Mouse (Mus musculus) hindlimb bud, embryonic 11.5 days (tissue): ENCODE data around the gene Dhx8.

Experiments
- DNase-seq: peaks from one replicate; pipeline ENCODE4 v3.0.0-alpha.2; 2012; ENCODE audit warnings: low read depth, low spot score; ENCODE audit errors: extremely low spot score

Gene Dhx8

DNA sequence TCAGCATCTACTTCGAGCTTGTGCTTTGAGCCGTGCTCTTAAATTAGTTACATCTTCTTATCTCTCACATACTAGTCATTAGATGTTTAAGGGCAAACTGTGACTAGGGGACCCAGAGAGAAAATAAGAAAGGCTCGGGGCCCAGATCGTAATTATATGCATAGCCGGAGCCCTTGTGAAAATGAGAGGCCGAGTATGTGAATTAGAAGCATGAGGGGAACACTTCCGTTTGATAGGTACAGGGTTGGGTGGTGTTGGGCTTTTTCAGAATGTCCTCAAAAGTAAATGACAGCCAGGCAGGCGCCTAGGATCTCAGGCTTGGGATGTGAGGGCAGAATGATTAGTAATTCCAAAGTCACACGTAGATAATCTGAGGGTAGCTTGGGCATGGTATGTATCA is 877 bp downstream of the Dhx8 start:
- no peak for DNase-seq

DNA sequence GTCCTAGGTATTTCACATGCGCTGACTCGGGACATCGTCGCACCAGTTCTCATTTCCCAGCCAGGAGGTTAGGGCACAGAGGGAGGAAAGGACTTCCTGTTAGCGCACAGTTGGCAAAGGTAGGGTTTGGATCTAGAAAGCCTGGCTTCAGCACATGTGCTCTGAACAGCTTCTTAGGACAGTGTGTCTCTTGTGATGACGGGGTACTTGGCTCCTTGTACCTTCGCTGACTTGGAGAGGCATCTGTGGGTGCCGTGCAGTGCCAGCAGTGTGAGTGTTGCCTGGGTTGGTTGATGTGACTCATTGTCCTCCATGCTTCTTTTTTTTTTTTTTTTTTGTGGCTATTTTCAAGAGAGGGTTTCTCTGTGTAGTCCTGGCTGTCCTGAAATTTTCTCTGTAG is 23.9 kb downstream of the Dhx8 start:
- DNase-seq = no peak

DNA sequence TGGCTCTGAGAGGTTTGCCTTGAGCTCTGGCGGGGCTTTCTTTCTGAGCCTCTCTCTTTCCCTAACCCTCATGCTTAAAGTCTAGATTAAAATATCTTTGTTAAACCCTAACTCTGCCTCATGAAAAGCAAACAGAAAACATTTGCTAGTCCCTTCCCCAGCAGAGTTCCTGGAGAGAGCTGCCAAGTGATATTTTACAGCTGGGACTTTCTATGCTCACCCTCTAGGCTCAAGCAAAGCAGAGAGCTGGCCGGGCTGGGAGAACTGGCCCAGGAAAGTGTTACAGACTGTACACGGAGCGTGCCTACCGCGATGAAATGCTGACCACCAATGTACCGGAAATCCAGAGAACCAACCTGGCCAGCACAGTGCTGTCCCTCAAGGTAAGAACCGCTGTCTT is 24.6 kb downstream of the Dhx8 start:
- DNase-seq = no peak

DNA sequence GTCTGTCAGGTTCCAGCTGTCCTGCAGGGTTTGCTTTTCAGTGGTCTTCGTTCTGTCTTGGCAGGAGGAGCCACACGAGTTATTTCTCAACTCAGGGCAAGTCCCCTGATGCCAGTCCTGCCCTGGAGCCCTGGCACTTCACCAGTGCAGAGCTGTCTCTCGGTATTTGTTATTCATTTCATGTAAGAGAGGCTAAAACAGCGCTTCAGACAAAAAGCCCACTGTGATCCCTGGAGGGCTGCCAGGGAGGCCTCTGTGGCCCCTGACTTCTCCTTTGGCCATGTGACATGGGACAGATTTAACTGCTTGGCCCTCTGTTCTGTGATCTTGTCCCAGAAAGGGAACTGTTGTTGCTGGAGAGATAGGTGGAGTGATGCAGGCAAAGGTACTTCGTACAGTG is 25.7 kb downstream of the Dhx8 start:
- no peak for DNase-seq

DNA sequence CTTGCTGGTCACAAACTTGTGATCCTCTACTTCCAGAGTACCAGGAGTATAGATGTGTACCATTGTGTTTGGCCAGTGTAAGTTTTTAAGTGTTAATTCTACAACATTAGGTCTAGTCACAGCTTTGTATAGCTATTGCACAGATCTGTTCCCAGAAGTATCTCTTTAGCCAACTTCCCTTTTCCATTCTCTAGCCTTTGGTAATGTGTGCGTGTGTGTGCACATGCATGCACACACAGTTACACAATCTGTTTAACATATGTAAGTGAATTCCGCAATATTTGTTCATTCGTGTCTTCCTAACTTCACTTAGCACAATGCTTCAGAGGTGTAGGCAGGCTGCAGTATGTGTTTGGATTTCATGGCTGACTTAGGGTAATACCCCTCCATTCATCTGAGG is 26.8 kb downstream of the Dhx8 start:
- no peak for DNase-seq

DNA sequence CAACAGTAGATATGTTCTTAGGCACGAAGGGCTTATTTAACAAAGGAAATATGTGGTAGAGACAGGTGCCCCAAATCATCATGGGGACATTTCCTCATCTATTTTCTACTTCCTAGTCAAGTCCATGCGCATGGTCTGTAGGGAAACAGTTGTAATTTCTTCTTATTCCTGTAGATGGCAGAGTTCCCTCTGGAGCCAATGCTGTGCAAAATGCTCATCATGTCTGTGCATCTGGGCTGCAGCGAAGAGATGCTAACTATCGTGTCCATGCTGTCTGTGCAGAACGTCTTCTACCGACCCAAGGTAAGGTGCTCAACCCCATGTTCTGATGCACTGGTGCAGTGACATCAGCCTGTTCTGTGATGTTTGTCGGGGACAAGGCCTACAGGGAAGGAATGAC is 31.0 kb downstream of the Dhx8 start:
- no peak for DNase-seq

DNA sequence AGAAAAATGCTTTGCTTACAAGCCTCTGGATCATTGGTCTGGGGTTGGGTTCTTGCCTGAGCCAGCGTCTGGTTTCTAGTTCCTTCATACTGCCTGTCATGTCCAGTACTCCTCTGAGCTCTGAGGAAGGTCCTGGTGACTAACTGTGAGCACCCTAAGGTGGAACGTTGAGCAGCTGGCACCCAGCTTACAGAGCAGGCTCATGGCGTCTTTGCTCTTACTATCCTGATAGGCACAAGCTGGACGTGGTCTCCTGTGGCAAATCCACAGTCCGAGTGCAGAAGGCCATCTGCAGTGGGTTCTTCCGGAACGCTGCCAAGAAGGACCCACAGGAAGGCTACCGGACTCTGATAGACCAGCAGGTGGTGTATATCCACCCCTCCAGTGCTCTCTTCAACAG is 31.8 kb downstream of the Dhx8 start:
- no peak for DNase-seq

DNA sequence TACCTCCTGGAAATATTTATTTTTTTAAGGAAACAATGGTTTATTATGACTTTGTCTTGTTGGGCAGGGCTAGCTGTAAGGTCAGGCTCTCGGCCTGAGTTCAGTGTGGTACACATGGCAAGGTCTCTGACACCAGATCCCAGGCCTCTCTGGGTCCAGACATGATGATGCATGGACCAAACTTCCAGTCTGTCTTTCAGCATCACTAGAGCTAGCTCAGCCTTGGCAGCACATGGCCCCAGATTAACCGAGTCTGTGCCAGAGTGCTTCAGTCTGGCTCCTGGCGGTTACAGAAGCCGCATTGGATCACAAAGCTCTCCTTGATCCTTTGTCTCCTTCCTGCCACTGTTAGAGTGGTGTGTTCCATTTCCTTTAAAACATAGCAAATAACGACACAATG is 34.6 kb downstream of the Dhx8 start:
- no peak for DNase-seq

DNA sequence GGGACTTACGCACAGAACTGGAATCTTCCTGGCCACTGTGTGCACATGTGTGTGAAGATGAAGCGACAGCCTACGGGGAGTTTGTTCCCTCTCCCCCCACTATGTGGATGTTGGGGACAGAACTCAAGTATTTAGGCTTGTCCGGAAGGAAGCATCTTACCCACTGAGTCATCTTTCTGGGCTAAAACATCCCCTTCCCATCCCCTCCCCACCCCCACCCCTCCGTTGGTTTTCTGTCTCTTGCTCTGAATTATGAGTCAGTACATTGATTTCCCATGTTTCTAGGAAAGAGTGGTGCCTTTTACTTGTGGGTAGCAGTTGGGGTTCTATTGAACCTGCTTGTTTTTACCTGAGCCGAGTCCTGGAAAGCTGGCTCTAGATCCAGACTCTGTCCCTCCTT is 36.0 kb downstream of the Dhx8 start:
- no peak for DNase-seq

DNA sequence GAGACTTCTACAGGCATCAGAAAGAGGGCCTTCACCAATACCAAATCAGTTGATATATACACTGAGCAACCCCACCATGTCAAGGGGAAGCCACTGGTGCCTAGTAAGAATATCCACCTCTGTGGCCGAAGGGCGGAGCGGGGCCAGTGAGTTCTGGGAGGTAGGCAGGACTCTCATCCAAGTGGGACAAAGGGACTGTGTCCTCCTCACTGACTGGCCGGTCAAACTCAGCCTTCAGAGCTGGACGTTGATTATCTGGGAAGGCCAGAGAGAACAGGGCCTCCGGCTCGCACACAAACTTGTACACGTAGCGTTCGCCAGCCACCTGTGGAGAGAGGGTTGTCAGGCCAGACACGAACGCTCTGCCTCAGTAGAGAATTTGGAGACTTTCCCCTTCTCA is 37.5 kb downstream of the Dhx8 start:
- no peak for DNase-seq

DNA sequence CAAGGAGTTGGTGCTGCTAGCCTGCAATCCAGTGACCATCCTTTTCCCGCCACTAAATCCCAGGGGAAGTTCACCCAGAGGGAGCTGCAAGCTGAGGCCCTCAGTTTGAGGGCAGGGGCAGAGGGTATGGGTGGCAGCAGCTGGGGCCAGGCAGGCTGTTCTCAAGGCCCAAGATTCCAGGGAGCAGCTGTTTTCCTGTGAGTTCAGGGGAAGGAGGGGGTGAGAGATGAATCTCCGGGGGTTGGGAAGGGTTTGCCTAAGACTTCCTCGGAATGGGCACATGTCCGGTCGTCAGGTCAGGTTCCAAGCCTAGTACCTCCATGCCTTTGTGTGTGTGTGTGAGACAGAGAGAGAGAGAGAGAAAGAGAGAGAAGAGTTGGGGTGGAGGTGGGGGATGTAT is 39.3 kb downstream of the Dhx8 start:
- DNase-seq = no peak

DNA sequence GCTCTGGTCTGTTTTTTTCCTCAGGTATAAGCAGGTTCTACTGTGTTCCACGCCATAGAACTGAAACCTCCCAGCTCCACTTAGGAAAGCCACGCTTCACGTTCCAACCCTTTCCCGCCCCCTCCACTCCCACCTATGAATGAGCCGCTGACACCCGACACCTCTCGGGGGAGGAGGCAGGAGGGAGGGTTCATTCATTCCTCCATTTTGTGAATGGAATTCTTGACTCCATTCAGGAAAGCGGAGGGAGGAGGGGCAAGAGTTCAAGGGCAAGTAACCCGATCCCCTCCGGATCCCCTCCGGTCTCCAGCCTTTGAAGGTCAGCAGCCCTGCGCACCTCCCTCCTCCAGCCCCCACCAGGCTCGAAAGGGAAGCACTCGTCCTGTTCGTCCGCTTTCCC is 39.7 kb downstream of the Dhx8 start:
- peak; percentile 94 for DNase-seq

DNA sequence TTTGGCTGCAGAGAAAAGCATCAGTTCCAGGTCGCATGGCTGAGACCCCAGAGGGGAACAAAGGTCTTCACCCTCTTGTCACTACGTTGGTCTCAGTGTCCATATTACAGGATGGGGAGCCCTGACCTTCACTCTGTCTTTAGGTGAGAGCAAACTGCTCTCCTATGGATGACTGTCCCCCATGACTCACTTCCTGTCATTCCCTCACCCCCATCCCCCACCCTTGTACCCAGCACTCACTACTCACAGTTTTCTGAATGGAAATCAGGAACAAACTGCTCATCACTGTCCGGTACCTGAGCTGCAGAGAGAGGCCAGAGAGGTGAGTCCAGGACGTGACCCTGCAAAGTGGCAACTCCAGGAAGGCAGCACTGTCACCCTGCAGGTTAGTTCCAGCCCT is 44.1 kb downstream of the Dhx8 start:
- no peak for DNase-seq

DNA sequence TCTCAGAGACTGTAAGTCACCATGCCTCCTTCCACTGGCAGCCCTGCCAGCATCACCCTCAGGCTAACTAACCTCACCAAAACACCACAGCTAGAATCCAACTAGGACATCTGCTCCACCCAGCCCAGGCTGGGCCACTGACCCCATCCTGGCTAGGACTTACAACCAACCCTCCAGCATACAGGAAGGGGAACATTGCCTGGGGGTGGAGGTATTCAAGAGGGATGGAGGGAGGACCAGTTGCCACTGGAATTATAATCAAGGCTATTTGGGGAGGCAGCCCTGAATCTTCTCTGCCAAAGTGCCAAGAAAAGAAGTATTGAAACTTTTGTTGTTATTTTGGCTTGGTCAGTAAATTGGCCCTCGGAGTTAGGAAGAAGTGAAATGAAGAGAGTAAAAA is 50.4 kb downstream of the Dhx8 start:
- no peak for DNase-seq

DNA sequence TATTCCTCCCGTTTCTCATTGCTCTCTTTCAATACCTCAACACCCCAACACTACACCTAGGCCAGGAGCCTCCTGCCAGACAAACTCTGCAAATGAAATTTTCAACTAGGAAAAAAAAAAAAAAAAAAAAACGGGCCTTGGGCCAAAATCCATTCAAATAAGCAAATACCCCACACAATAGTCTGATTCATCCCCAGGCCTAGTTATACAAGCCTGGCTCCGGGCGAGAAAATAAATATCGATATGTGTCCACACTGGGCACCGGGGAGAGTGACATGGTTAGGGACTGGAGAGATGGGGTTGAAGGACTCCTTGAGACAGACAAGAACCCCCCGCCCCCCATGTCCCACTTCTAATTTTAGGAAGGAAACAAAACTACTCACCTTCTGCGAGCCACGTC is 50.9 kb downstream of the Dhx8 start:
- DNase-seq = no peak

DNA sequence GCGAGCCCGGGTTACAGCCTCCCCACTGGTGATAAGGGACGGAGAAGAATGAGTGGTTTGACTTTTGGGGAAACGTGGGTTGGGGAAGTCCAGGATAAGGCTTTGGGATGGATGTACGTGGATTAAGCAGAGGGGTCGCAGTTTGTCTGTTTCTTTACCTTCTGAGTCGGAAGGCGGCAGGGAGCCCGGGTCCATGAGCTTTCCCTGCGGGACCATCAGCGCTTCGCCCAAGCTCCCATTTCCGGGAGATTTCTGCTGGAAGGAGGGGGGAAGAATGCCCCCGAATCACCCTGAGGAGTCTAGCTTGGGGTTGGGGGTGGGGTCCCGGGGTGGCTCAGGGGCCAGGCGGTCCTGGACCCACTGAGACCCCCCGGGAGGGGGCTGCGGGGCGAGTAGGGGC is 51.4 kb downstream of the Dhx8 start:
- no peak for DNase-seq

DNA sequence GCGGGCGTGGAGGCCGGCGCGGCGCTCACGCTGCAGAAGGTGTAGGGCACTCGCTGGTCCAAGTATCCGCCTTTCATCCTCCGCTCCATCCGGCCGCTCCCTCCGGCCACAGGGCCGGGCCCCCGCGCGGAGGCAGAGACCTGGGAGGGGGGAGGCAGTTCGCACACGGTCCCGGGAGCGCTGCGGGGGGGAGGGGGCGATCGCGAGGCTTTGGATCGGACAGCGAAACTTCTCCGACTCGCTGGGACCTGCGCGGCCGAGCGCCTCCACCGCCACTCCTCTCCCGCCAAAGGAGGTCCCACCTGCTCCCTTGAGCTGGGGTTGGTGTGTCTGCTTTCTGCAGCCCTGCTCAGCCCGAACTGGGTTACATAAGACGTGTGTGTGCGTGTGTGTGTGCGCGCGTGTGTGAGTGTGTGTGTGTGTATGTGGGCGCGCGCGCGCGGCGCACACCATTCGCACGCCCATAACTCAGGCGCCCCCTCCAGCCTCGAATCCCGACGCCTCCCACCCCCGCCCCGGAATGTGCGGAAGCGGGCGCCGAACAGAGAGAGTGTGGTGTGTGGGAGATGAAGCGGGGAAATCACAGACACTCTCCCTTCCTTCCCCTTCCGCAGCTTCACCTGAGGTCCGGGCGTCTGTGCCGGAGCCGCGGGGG is 51.9 kb downstream of the Dhx8 start:
- no peak for DNase-seq

DNA sequence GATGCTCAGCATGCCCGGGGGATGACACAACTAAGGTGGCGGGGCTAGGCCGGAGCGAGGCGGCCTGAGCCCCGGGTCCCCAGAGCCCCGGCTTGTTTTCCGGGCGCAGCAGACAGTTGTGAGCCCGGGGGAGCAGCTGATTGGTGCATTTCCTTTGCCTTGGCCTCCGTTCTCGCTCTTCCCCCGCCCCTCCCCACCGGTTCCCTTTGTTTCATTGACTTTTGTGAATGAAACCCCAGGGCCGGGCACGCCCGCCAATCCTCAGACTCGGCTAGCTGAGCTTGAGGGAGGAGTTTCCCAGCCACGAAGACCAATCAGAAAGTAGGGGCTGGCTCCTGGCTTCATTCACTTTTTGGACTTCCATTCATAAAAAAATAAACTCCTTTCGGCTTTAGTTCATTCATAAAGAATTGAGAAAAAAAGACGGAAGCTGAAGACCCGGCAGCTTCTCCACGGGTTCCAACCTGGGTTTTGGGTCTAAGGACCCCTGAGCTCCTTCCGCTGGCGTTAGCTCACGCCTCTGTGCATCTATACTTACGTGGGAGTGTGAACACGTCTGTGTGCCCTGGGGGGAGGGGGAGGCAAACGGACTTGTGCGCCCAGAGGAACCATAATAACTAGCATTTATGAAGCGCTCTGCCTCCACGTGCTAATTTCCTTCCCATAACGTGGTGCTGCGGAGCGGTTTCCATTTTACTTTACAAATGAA is 52.6 kb downstream of the Dhx8 start, which contains the start of gene Etv4:
TSS of gene Etv4 (minus strand) at position 229 of the 709 bp plus-strand sequence.
- peak; percentile 83 for DNase-seq

DNA sequence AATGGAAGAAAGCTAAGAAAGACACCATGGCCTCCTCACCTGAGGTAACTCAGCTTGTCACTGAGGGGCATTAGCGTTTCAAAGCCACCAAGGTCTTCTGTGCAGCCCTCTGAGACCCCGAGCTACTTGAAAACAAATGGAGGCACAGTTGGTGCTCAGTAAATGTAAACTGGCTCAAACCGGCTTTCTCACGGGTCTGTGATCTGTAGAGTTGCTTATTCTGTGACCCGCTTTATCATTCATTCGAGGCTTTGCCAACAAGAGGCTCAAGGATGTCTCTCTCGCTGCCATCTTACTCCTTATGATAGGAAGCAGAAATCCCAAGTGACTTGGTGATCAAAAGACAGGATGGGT is 53.1 kb downstream of the Dhx8 start:
- DNase-seq = no peak

DNA sequence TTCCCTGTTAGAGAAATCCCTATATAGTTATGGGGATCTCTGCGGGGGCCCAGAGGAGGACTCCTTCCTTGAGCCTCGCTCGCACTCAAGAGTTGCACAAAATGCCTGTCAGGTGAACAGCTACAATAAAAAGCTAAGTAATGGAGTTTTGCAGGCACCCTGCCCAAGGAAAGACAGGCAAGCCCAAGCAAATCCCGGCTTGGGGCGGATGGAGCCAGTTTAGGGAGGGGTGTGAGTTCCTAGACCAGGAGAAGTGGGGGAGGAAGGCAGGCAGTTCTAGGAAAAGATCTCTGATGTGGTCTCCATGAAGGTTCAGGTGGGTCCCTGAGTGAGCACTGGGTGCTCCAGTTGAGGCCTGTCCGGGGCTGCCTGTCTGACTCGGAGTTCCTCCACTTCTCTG is 53.9 kb downstream of the Dhx8 start:
- DNase-seq = no peak

DNA sequence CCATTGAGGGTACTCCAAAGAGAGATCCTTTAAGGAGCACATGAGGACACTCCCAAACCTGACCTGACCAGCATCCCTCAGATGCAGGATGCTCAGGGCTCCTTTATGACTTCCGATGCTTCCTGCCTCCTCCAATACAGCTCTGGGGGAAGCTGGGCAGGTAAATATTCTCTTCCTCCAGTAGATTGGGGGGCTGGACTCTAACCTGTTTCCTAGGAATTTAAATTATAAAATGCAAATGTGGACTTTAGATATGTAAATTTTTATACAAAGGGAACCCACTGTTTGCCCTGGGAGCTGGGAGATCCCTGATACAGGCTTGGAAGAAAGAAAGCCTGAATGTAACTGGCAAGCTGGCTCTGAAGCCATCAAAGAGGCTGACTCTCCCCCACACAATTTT is 54.7 kb downstream of the Dhx8 start:
- no peak for DNase-seq

DNA sequence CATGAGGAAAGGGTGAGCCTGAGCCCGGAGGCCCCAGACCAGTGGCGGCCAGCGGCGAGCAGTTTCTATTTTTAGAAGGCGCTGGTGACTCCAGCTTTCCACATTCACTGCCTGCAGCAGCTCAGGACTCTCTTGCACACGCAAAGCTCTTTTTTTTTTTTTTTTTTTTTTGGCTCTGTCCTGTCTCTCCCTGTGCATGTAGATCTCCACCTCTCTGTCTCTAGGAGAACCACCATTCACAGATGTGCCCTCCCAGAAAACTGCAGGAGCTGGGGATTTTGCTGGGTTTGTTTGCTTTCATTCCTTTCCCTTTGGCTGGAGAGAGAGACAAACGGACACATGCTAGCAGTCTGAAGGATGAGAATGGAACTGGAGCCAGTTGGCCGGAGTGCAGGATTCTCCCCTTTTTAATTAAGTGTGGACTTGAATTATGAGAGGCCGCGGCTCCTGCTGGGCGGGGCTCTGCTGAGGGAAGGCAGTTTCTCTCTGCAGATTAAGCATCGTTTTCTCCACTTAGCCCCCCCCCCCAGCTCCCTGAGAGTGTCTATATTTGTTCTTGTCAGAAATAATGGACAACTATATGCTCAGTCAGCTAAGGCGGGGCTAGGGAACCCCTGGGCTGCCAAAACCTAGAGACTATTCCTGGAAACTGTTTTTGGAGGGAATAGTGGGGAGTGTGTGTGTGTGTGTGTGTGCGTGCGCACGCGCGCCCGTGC is 58.2 kb downstream of the Dhx8 start:
- DNase-seq = no peak
